Mouse (Mus musculus) kidney, embryonic 16.5 days (tissue): Measurements from ENCODE around the gene Hmgcs2. TPM values are rescaled to one million over a fixed set of nuclear protein-coding genes. Genes with fewer than 3 reads are reported as not detected.
A peak's percentile ranks its signal among the peaks of the same experiment; 100 is the strongest.

ENCODE experiments used
- ATAC-seq: fragments of 200-750 bp; cut with Nextera tagmentation; 2 replicates; pipeline ENCODE4 v1.8.0; 2017; ENCODE audit warnings: moderate TSS enrichment; ENCODE audit not compliant: low FRiP score, low TSS enrichment
- H3K27ac ChIP-seq: fragments of 300-500 bp; sonication (generic); 2 replicates; pipeline ENCODE4 v1.5.1; 2014; ENCODE audit warnings: low read length
- H3K27me3 ChIP-seq: fragments of 300-500 bp; sonication (generic); 2 replicates; pipeline ENCODE4 v1.6.1; 2014; ENCODE audit warnings: low read length, control low read depth, mixed read lengths; ENCODE audit not compliant: insufficient read depth
- H3K36me3 ChIP-seq: fragments of 300-500 bp; sonication (generic); 2 replicates; pipeline ENCODE4 v1.6.1; 2014; ENCODE audit warnings: low read length, control low read depth, mixed read lengths; ENCODE audit not compliant: insufficient read depth
- H3K4me1 ChIP-seq: fragments of 300-500 bp; sonication (generic); 2 replicates; pipeline ENCODE4 v1.6.1; 2014; ENCODE audit warnings: low read length, control low read depth, mixed read lengths; ENCODE audit not compliant: insufficient read depth
- H3K4me2 ChIP-seq: fragments of 300-500 bp; sonication (generic); replicated peaks from 2 replicates; pipeline ENCODE4 v1.6.1; 2014; ENCODE audit warnings: low read depth, low read length
- H3K4me3 ChIP-seq: fragments of 300-500 bp; sonication (generic); 2 replicates; pipeline ENCODE4 v1.5.1; 2014; ENCODE audit warnings: mild to moderate bottlenecking, low read length
- H3K9ac ChIP-seq: fragments of 300-500 bp; sonication (generic); replicated peaks from 2 replicates; pipeline ENCODE4 v1.6.1; 2014; ENCODE audit warnings: low read length
- H3K9me3 ChIP-seq: fragments of 300-500 bp; sonication (generic); 2 replicates; pipeline ENCODE4 v1.6.1; 2016; ENCODE audit warnings: low read length, control low read depth
- WGBS: fragments of 180-500 bp; shearing (Covaris S2); extraction: QIAGEN DNeasy Blood & Tissue Kit; methylation state at CpG from one replicate; pipeline ENCODE4 v1.1.7; 2014; 5-methylcytosine and 5-hydroxymethylcytosine counted together
- polyA plus RNA-seq: library from polyadenylated mRNA; unstranded; fragments of >200 nt; fragmentation: Nextera tagmentation; extraction: Ambion mirVana; gene quantifications from 2 replicates; pipeline ENCODE4 v1.2.1, GENCODE M21; 2015

Gene Hmgcs2
- polyA plus RNA-seq, 1 experiment from 2014 or later, result 13.1 TPM

DNA sequence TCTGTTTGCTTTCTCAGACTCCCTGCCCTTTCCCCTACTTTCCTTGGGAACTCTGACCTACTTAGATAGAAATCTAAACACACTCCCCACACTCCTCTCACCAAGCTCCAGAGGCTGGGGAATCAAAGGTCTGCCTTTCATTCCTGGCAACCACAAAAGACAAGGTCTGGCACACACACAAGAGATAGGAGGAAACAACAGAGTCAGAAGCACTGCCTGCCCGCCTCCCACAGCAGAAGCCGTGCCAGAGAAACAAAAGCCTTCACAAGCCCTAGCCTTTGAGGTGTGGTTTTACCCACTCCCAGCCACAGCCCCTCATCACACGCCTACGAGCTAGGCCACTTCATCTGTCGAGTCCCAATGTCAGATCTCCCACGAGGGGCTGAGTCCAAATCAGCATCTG lies 13.0 kb upstream of the Hmgcs2 start:
- H3K27me3 ChIP-seq, result no peaks in the 10 kb centered on the region
- peak overlapping the region; percentile 80 for H3K27ac ChIP-seq
- no peak overlapping the region for H3K4me3 ChIP-seq
- H3K9ac ChIP-seq, result no peak overlapping the region
- ATAC-seq, result peak; percentile 78
- H3K36me3 ChIP-seq, result no peaks in the 10 kb centered on the region
- WGBS, result 15% methylated on average over 6 of the region's 6 CpGs
- H3K9me3 ChIP-seq, result no peaks in the 10 kb centered on the region
- H3K4me2 ChIP-seq, result no peak overlapping the region
- peaks cover 14% of the 10 kb centered on the region; the same call in 1 of the 2 replicates for H3K4me1 ChIP-seq

GRCm38 (mm10) chr3:98273623-98274398 lies 6.4 kb upstream of the Hmgcs2 start:
- ATAC-seq, result peak; percentile 44; the same call in 1 of the 2 replicates
- WGBS, result 39% methylated on average over 11 of the region's 11 CpGs

GRCm38 (mm10) chr3:98279682-98280081 lies 553 bp upstream of the Hmgcs2 start:
- no peak for ATAC-seq
- Histone ChIP-seq H3K4me1 (peaks cover 7% of the 10 kb centered on the region), H3K36me3 (no peaks in the 10 kb centered on the region), H3K4me2 (no peak overlapping the region), H3K9me3 (no peaks in the 10 kb centered on the region), H3K4me3 (no peak overlapping the region), H3K27ac (no peak overlapping the region), H3K9ac (no peak overlapping the region), H3K27me3 (no peaks in the 10 kb centered on the region)
- 52% methylated on average over 4 of the region's 4 CpGs for WGBS

More at GRCm38 (mm10) chr3:98273623-98274398, 6.4 kb upstream of the Hmgcs2 start:
- Histone ChIP-seq H3K36me3 (no peaks in the 10 kb centered on the region), H3K4me2 (no peak overlapping the region), H3K27me3 (no peaks in the 10 kb centered on the region), H3K4me1 (peaks cover 13% of the 10 kb centered on the region; the same call in 1 of the 2 replicates), H3K27ac (no peak overlapping the region), H3K9me3 (no peaks in the 10 kb centered on the region), H3K9ac (no peak overlapping the region), H3K4me3 (no peak overlapping the region)

- Histone ChIP-seq H3K9me3 (no peaks in the 10 kb centered on the region), H3K27ac (no peak overlapping the region), H3K4me3 (peak overlapping the region; percentile 22), H3K27me3 (no peaks in the 10 kb centered on the region), H3K4me2 (peak overlapping the region; percentile 27), H3K36me3 (no peaks in the 10 kb centered on the region), H3K9ac (no peak overlapping the region; the same call in 1 of the 2 replicates), H3K4me1 (peaks cover 7% of the 10 kb centered on the region)
- 34% methylated on average over 12 of the region's 12 CpGs for WGBS
- peak; percentile 81 for ATAC-seq
These were observed 871 bp downstream of the Hmgcs2 start for GRCm38 (mm10) chr3:98280933-98281678.

DNA sequence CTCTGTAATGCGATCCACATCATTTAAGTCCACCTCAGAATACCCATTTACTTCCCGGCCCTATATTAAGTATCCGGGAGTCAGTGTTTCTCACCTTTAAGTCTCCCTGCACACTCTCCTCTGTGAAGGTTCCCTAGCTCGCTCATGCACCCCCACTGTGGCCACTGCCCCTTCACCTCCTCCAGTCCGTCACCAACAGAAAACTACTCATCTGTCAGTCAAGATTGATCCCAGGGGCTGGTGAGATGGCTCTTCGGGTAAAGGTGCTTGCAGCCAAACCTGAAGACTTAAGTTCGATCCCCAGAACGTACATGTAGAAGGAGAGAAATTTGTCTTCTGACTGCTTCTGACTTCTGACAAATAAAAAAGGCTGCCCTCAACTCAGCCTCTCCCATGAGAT lies 2.2 kb downstream of the Hmgcs2 start:
- Histone ChIP-seq H3K9ac (no peak overlapping the region), H3K4me2 (no peak overlapping the region), H3K27ac (no peak overlapping the region), H3K4me3 (no peak overlapping the region), H3K4me1 (peaks cover 7% of the 10 kb centered on the region), H3K9me3 (no peaks in the 10 kb centered on the region), H3K27me3 (no peaks in the 10 kb centered on the region), H3K36me3 (no peaks in the 10 kb centered on the region)
- 88% methylated on average over 8 of the region's 8 CpGs for WGBS
- ATAC-seq, result no peak

GRCm38 (mm10) chr3:98283205-98283604 lies 3.0 kb downstream of the Hmgcs2 start:
- H3K4me2 ChIP-seq, result no peak overlapping the region
- peaks cover 7% of the 10 kb centered on the region for H3K4me1 ChIP-seq
- no peaks in the 10 kb centered on the region for H3K27me3 ChIP-seq
- H3K9me3 ChIP-seq, result no peaks in the 10 kb centered on the region
- ATAC-seq, result no peak
- no peak overlapping the region for H3K9ac ChIP-seq
- no peak overlapping the region for H3K27ac ChIP-seq
- no peak overlapping the region for H3K4me3 ChIP-seq
- H3K36me3 ChIP-seq, result no peaks in the 10 kb centered on the region
- WGBS, result 90% methylated on average over 5 of the region's 5 CpGs

- Histone ChIP-seq H3K4me2 (no peak overlapping the region), H3K36me3 (no peaks in the 10 kb centered on the region), H3K27ac (no peak overlapping the region), H3K9me3 (peaks cover 9% of the 10 kb centered on the region), H3K27me3 (no peaks in the 10 kb centered on the region), H3K4me3 (no peak overlapping the region), H3K9ac (no peak overlapping the region), H3K4me1 (no peaks in the 10 kb centered on the region)
- 93% methylated on average over 9 of the region's 9 CpGs for WGBS
- no peak for ATAC-seq
These were observed 10.8 kb downstream of the Hmgcs2 start for GRCm38 (mm10) chr3:98291044-98291443.

GRCm38 (mm10) chr3:98295965-98296364 lies 15.7 kb downstream of the Hmgcs2 start:
- no peak overlapping the region for H3K27ac ChIP-seq
- no peaks in the 10 kb centered on the region for H3K4me1 ChIP-seq
- no peak overlapping the region for H3K9ac ChIP-seq
- no peak overlapping the region for H3K4me2 ChIP-seq
- 65% methylated on average over 10 of the region's 10 CpGs for WGBS
- H3K9me3 ChIP-seq, result 0 out of 2 replicates have a peak, but pooled peaks cover 5% of the 10 kb centered on the region
- H3K27me3 ChIP-seq, result no peaks in the 10 kb centered on the region
- H3K4me3 ChIP-seq, result no peak overlapping the region
- ATAC-seq, result no peak
- no peaks in the 10 kb centered on the region for H3K36me3 ChIP-seq

DNA sequence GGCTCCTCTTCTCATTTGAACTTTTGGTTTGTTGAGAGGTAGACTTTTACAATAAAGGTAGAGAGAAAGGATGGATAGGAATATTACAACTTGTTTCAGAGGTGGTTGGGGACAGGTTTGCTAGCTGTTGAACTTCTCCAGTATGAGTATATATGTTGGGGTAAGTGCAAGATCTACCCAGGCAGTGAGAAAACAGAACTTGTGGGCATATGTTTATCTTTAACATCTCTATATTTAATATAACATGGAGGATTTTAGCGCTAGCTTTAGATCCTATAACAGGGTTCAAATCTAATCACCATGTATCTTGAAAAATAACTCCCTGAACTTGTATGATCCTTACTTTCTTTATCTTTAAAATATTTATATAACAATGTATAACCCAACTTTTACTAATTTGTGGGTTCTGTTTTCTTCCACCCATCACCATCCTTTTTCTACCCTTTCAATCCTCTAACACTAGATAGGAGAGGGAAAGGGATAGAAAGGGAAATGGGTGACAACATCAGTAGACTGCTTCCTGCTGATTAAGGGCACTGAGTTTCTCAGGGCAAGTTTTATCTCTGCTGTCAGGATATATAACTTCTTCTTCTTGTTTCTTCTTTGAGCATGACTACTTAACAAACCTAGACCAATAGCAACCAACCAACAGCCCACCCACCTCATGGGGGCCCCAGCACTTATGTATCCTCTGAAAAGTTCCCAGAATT lies 19.3 kb downstream of the Hmgcs2 start:
- Histone ChIP-seq H3K27ac (no peak overlapping the region), H3K4me2 (no peak overlapping the region), H3K4me3 (no peak overlapping the region), H3K9ac (no peak overlapping the region), H3K4me1 (no peaks in the 10 kb centered on the region), H3K36me3 (no peaks in the 10 kb centered on the region), H3K27me3 (no peaks in the 10 kb centered on the region), H3K9me3 (no peaks in the 10 kb centered on the region)
- ATAC-seq, result no peak
- 89% methylated on average over 1 of the region's 1 CpGs for WGBS
